Mouse (Mus musculus) liver, adult 2 months (tissue): Measurements from ENCODE around the gene Scamp2. TPM values are rescaled to one million over a fixed set of nuclear protein-coding genes. Genes with fewer than 3 reads are reported as not detected.

ENCODE experiments used
- DNase-seq: peaks from one replicate; pipeline ENCODE4 v3.0.0-alpha.2; 2011; ENCODE audit warnings: low read depth, low spot score; ENCODE audit errors: extremely low read depth
- H3K27ac ChIP-seq: fragments of 200-500 bp; replicated peaks from 2 replicates; pipeline ENCODE4 v1.5.1; 2012; ENCODE audit warnings: low read depth, mild to moderate bottlenecking, control low read depth, inconsistent platforms, low read length; ENCODE audit not compliant: insufficient read depth
- H3K27me3 ChIP-seq: fragments of 200-500 bp; 2 replicates; pipeline ENCODE4 v1.6.1; 2012; ENCODE audit warnings: mild to moderate bottlenecking, moderate library complexity, low read length, inconsistent platforms; ENCODE audit not compliant: control insufficient read depth, insufficient read depth
- H3K36me3 ChIP-seq: fragments of 200-500 bp; 2 replicates; pipeline ENCODE4 v1.6.1; 2012; ENCODE audit warnings: low read length, inconsistent platforms; ENCODE audit not compliant: control insufficient read depth, insufficient read depth
- H3K4me1 ChIP-seq: fragments of 200-500 bp; 2 replicates; pipeline ENCODE4 v1.6.1; 2011; ENCODE audit warnings: low read length; ENCODE audit not compliant: control insufficient read depth, insufficient read depth
- H3K4me3 ChIP-seq: fragments of 200-500 bp; 2 replicates; pipeline ENCODE4 v1.5.1; 2011; ENCODE audit warnings: low read depth, mild to moderate bottlenecking, control low read depth, low read length, moderate library complexity; ENCODE audit not compliant: insufficient read depth
- H3K79me2 ChIP-seq: fragments of 200-500 bp; 2 replicates; pipeline ENCODE4 v1.6.1; 2012; ENCODE audit warnings: inconsistent platforms, mild to moderate bottlenecking, low read length, moderate library complexity; ENCODE audit not compliant: control insufficient read depth, insufficient read depth
- H3K9ac ChIP-seq: fragments of 200-500 bp; 2 replicates; pipeline ENCODE4 v1.6.1; 2012; ENCODE audit warnings: low read depth, mild to moderate bottlenecking, control low read depth, inconsistent platforms, low read length
- CTCF ChIP-seq: fragments of 200-500 bp; IDR thresholded peaks from 2 replicates; pipeline ENCODE4 v1.5.1; 2011; ENCODE audit warnings: low read depth, low read length, control low read depth
- POLR2A ChIP-seq: fragments of 200-500 bp; IDR thresholded peaks from 2 replicates; pipeline ENCODE4 v1.6.1; 2011; ENCODE audit warnings: low read length, control low read depth; ENCODE audit not compliant: insufficient read depth; ENCODE audit errors: extremely low read depth
- WGBS: fragments of 180-500 bp; shearing (Covaris S2); methylation state at CpG from one replicate; pipeline ENCODE4 v1.1.7; 2018; 5-methylcytosine and 5-hydroxymethylcytosine counted together
- polyA plus RNA-seq: library from polyadenylated mRNA; depleted of rRNA; stranded (reverse); fragments of >200 nt; gene quantifications from 2 replicates; pipeline ENCODE4 v1.2.3, GENCODE M21; 2012
- total RNA-seq: library from RNA; depleted of rRNA; stranded (reverse); fragments of >200 nt; gene quantifications from 2 replicates; pipeline ENCODE4 v1.2.3, GENCODE M21; 2014

The Scamp2 gene
- total and polyA plus RNA-seq, 2 experiments, result 10.5 to 32.6 TPM

GRCm38 (mm10) chr9:57543951-57544350 is 16.8 kb upstream of the Scamp2 start:
- Histone ChIP-seq H3K9ac (no peak overlapping the region), H3K36me3 (peaks cover 6% of the 10 kb centered on the region; the same call in 1 of the 2 replicates), H3K4me3 (no peak overlapping the region), H3K27ac (no peak overlapping the region), H3K79me2 (no peaks in the 10 kb centered on the region), H3K27me3 (no peaks in the 10 kb centered on the region), H3K4me1 (peaks cover 6% of the 10 kb centered on the region; the same call in 1 of the 2 replicates)
- WGBS, result 89% methylated on average over 3 of the region's 3 CpGs
- DNase-seq, result no peak
- TF ChIP-seq CTCF (no peak), POLR2A (no peak)

GRCm38 (mm10) chr9:57547287-57547686 is 13.5 kb upstream of the Scamp2 start:
- H3K36me3 ChIP-seq, result peaks cover 6% of the 10 kb centered on the region; the same call in 1 of the 2 replicates
- H3K4me1 ChIP-seq, result peaks cover 13% of the 10 kb centered on the region
- H3K9ac ChIP-seq, result no peak overlapping the region
- no peak for DNase-seq
- no peaks in the 10 kb centered on the region for H3K79me2 ChIP-seq
- 0 out of 2 replicates have a peak overlapping the region, but pooled peaks have one; percentile 13 for H3K27ac ChIP-seq
- 74% methylated on average over 5 of the region's 5 CpGs for WGBS
- H3K4me3 ChIP-seq, result no peak overlapping the region
- TF ChIP-seq POLR2A, result no peak
- TF ChIP-seq CTCF, result no peak
- H3K27me3 ChIP-seq, result no peaks in the 10 kb centered on the region

GRCm38 (mm10) chr9:57547869-57548268 is 12.9 kb upstream of the Scamp2 start:
- peaks cover 13% of the 10 kb centered on the region for H3K4me1 ChIP-seq
- H3K27ac ChIP-seq, result no peak overlapping the region
- H3K79me2 ChIP-seq, result no peaks in the 10 kb centered on the region
- H3K4me3 ChIP-seq, result no peak overlapping the region
- TF ChIP-seq POLR2A (no peak), CTCF (no peak)
- H3K27me3 ChIP-seq, result no peaks in the 10 kb centered on the region
- H3K9ac ChIP-seq, result no peak overlapping the region
- DNase-seq, result no peak
- 90% methylated on average over 11 of the region's 11 CpGs for WGBS
- peaks cover 4% of the 10 kb centered on the region; the same call in 1 of the 2 replicates for H3K36me3 ChIP-seq

- Histone ChIP-seq H3K36me3 (peaks cover 2% of the 10 kb centered on the region; the same call in 1 of the 2 replicates), H3K4me1 (peaks cover 13% of the 10 kb centered on the region), H3K27me3 (no peaks in the 10 kb centered on the region), H3K27ac (no peak overlapping the region), H3K79me2 (no peaks in the 10 kb centered on the region), H3K9ac (no peak overlapping the region), H3K4me3 (no peak overlapping the region)
- TF ChIP-seq POLR2A, result no peak
- 97% methylated on average over 4 of the region's 4 CpGs for WGBS
- DNase-seq, result no peak
These were observed 11.6 kb upstream of the Scamp2 start for GRCm38 (mm10) chr9:57549186-57549585.

GRCm38 (mm10) chr9:57550126-57550862 is 10.4 kb upstream of the Scamp2 start:
- no peaks in the 10 kb centered on the region; the same call in 1 of the 2 replicates for H3K36me3 ChIP-seq
- H3K79me2 ChIP-seq, result no peaks in the 10 kb centered on the region
- H3K4me3 ChIP-seq, result no peak overlapping the region
- peak; percentile 47 for DNase-seq
- H3K4me1 ChIP-seq, result peaks cover 13% of the 10 kb centered on the region
- no peak overlapping the region for H3K9ac ChIP-seq
- TF ChIP-seq CTCF, result no peak
- TF ChIP-seq POLR2A, result no peak
- no peak overlapping the region for H3K27ac ChIP-seq
- no peaks in the 10 kb centered on the region for H3K27me3 ChIP-seq
- WGBS, result 62% methylated on average over 11 of the region's 11 CpGs
